Mouse (Mus musculus): ENCODE measurements around the gene Comp. TPM values are rescaled to one million over a fixed set of nuclear protein-coding genes. Genes with fewer than 3 reads are reported as not detected.

Comp gene
- total and polyA plus RNA-seq, 3 experiments = 0.13 to 0.16 TPM; not detected in 1

GRCm38 (mm10) chr8:70356111-70356510 lies 17.2 kb upstream of the Comp start:
- no peaks in the 10 kb centered on the region for H3K27me3 ChIP-seq (replicated peaks)
- in situ Hi-C loops (cut with MboI; ENCODE audit: low pct_ligation_motif_present, low pct_unique_long_range_greater_than_20kb, low sequenced_read_pairs) = no loop called here
- H3K27ac ChIP-seq (ENCODE audit: insufficient read depth, low read depth) = no peak overlapping the region
- H3K4me2 ChIP-seq (ENCODE audit: insufficient read depth, low read depth, poor library complexity, severe bottlenecking) = no peak overlapping the region
- peaks cover 13 to 17% of the 10 kb centered on the region in 2 experiments for H3K4me1 ChIP-seq (ENCODE audit: control insufficient read depth in 1 of 2, insufficient read depth in 2 of 2)
- H3K36me3 ChIP-seq (replicated peaks in 1 of 2; ENCODE audit: control insufficient read depth in 1 of 2, insufficient read depth in 1 of 2, low read length in 1 of 2) = peaks cover 0 to 4% of the 10 kb centered on the region in 2 experiments
- H3K9me3 ChIP-seq (replicated peaks; ENCODE audit: low read length) = peaks cover 4% of the 10 kb centered on the region
- H3K79me2 ChIP-seq (replicated peaks; ENCODE audit: control insufficient read depth, extremely low read depth, insufficient read depth, poor library complexity, severe bottlenecking) = peaks cover 17% of the 10 kb centered on the region
- H3K4me3 ChIP-seq (replicated peaks in 1 of 3; ENCODE audit: low read depth in 2 of 3, low read length in 2 of 3, poor library complexity in 1 of 3) = no peak overlapping the region
- no peak overlapping the region for H3K9ac ChIP-seq (ENCODE audit: insufficient read depth, low read depth)
- no peak for DNase-seq (ENCODE audit: extremely low read depth)
- dilution Hi-C loops (cut with MboI; ENCODE audit: extremely low pct_ligation_motif_present, extremely low pct_unique_long_range_greater_than_20kb, low sequenced_read_pairs) = no loop called here
- TF ChIP-seq RCOR1 (conservative IDR thresholded peaks at IDR 0.05; ENCODE audit: low read depth, low read length) (no peak), MAFK (IDR thresholded peaks at IDR 0.05; ENCODE audit: insufficient replicate concordance, low read length) (no peak), ZKSCAN1 (IDR thresholded peaks at IDR 0.05; ENCODE audit: borderline replicate concordance, low read depth, low read length) (no peak), USF2 (conservative IDR thresholded peaks at IDR 0.05; ENCODE audit: low read depth, low read length) (no peak), TBP (conservative IDR thresholded peaks at IDR 0.05; ENCODE audit: low read depth, low read length) (no peak)

GRCm38 (mm10) chr8:70359411-70359810 lies 13.9 kb upstream of the Comp start:
- no peak overlapping the region for H3K27ac ChIP-seq (ENCODE audit: insufficient read depth, low read depth)
- no peaks in the 10 kb centered on the region for H3K79me2 ChIP-seq (replicated peaks; ENCODE audit: control insufficient read depth, extremely low read depth, insufficient read depth, poor library complexity, severe bottlenecking)
- DNase-seq (ENCODE audit: extremely low read depth) = no peak
- H3K36me3 ChIP-seq (replicated peaks in 1 of 2; ENCODE audit: control insufficient read depth in 1 of 2, insufficient read depth in 1 of 2, low read length in 1 of 2) = no peaks in the 10 kb centered on the region
- TF ChIP-seq EP300 (IDR thresholded peaks at IDR 0.05; ENCODE audit: low read length) (no peak), MAFK (IDR thresholded peaks at IDR 0.05; ENCODE audit: insufficient replicate concordance, low read length) (no peak), SMC3 (IDR thresholded peaks at IDR 0.05; ENCODE audit: low read depth, low read length) (no peak), ZKSCAN1 (IDR thresholded peaks at IDR 0.05; ENCODE audit: borderline replicate concordance, low read depth, low read length) (no peak), KAT2A (IDR thresholded peaks at IDR 0.05; ENCODE audit: insufficient replicate concordance, low read length) (no peak)
- H3K4me1 ChIP-seq (ENCODE audit: control insufficient read depth in 1 of 2, insufficient read depth in 2 of 2) = peaks cover 1 to 2% of the 10 kb centered on the region in 2 experiments; a peak in 3 of 4 replicates
- in situ Hi-C loops (cut with MboI; ENCODE audit: low pct_ligation_motif_present, low pct_unique_long_range_greater_than_20kb, low sequenced_read_pairs) (no loop called here), dilution Hi-C loops (cut with MboI; ENCODE audit: extremely low pct_ligation_motif_present, extremely low pct_unique_long_range_greater_than_20kb, low sequenced_read_pairs) (no loop called here)
- H3K27me3 ChIP-seq (replicated peaks) = peaks cover 9% of the 10 kb centered on the region
- H3K9me3 ChIP-seq (replicated peaks; ENCODE audit: low read length) = peaks cover 4% of the 10 kb centered on the region
- no peak overlapping the region for H3K9ac ChIP-seq (ENCODE audit: insufficient read depth, low read depth)
- H3K4me2 ChIP-seq (ENCODE audit: insufficient read depth, low read depth, poor library complexity, severe bottlenecking) = no peak overlapping the region
- H3K4me3 ChIP-seq (replicated peaks in 1 of 3; ENCODE audit: low read depth in 2 of 3, low read length in 2 of 3, poor library complexity in 1 of 3) = no peak overlapping the region

GRCm38 (mm10) chr8:70360769-70361168 lies 12.6 kb upstream of the Comp start:
- H3K4me1 ChIP-seq (ENCODE audit: control insufficient read depth in 1 of 2, insufficient read depth in 2 of 2) = peaks cover 0 to 2% of the 10 kb centered on the region in 2 experiments; a peak in 1 of 4 replicates
- DNase-seq (ENCODE audit: extremely low read depth) = peak; percentile 33
- H3K9ac ChIP-seq (ENCODE audit: insufficient read depth, low read depth) = no peak overlapping the region
- H3K4me3 ChIP-seq (replicated peaks in 1 of 3; ENCODE audit: low read depth in 2 of 3, low read length in 2 of 3, poor library complexity in 1 of 3) = no peak overlapping the region
- H3K36me3 ChIP-seq (replicated peaks in 1 of 2; ENCODE audit: control insufficient read depth in 1 of 2, insufficient read depth in 1 of 2, low read length in 1 of 2) = no peaks in the 10 kb centered on the region
- in situ Hi-C loops (cut with MboI; ENCODE audit: low pct_ligation_motif_present, low pct_unique_long_range_greater_than_20kb, low sequenced_read_pairs) (no loop called here), dilution Hi-C loops (cut with MboI; ENCODE audit: extremely low pct_ligation_motif_present, extremely low pct_unique_long_range_greater_than_20kb, low sequenced_read_pairs) (no loop called here)
- TF ChIP-seq CTCF (conservative IDR thresholded peaks at IDR 0.05 in 1 of 2, IDR thresholded peaks at IDR 0.05 in 1 of 2; ENCODE audit: low read depth in 2 of 2, low read length in 2 of 2) (peak in 1 of 2 experiments; percentile 46; a peak in 2 of 4 replicates), RAD21 (IDR thresholded peaks at IDR 0.05; ENCODE audit: low read depth, low read length) (peak; percentile 16), SMC3 (IDR thresholded peaks at IDR 0.05; ENCODE audit: low read depth, low read length) (peak; percentile 27), MAX (IDR thresholded peaks at IDR 0.05; ENCODE audit: low read length) (no peak)
- H3K4me2 ChIP-seq (ENCODE audit: insufficient read depth, low read depth, poor library complexity, severe bottlenecking) = no peak overlapping the region
- H3K9me3 ChIP-seq (replicated peaks; ENCODE audit: low read length) = peaks cover 4% of the 10 kb centered on the region
- no peak overlapping the region for H3K27ac ChIP-seq (ENCODE audit: insufficient read depth, low read depth)
- H3K79me2 ChIP-seq (replicated peaks; ENCODE audit: control insufficient read depth, extremely low read depth, insufficient read depth, poor library complexity, severe bottlenecking) = no peaks in the 10 kb centered on the region
- H3K27me3 ChIP-seq (replicated peaks) = peaks cover 9% of the 10 kb centered on the region

Data from CH12.LX (cell line).